Mouse (Mus musculus) spleen, postnatal 36 days (tissue): Measurements from ENCODE around the gene Sardh.

Experiments used
- DNase-seq, 2 experiments: peaks; one replicate each; pipeline ENCODE4 v3.0.0; 2022; ENCODE audit warnings: low spot score in 2 of 2, mixed read lengths in 1 of 2

Gene Sardh

DNA sequence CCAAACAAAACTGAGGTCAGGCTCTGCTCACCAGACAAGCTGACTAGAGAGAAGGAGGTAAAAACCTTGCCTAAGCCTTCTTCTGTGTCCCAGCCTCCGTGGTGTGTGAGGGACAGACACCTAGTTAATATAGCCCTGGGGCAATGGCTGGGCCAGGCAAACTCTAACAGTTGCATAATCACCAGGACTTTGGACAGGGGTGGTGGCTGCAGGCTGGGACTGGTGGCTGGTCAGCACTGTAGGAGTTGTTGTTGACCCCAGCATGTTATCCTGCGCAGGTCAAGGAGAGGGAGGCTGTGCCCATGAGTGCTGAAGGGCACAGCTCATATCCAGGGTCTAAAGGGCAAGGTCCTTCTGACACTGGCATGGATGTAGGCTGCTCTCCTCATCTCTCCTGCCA lies at the start of gene Sardh:
Gene Sardh, minus strand, starts transcription at position 127 of the 400 bp plus-strand sequence.
- no peak for DNase-seq

DNA sequence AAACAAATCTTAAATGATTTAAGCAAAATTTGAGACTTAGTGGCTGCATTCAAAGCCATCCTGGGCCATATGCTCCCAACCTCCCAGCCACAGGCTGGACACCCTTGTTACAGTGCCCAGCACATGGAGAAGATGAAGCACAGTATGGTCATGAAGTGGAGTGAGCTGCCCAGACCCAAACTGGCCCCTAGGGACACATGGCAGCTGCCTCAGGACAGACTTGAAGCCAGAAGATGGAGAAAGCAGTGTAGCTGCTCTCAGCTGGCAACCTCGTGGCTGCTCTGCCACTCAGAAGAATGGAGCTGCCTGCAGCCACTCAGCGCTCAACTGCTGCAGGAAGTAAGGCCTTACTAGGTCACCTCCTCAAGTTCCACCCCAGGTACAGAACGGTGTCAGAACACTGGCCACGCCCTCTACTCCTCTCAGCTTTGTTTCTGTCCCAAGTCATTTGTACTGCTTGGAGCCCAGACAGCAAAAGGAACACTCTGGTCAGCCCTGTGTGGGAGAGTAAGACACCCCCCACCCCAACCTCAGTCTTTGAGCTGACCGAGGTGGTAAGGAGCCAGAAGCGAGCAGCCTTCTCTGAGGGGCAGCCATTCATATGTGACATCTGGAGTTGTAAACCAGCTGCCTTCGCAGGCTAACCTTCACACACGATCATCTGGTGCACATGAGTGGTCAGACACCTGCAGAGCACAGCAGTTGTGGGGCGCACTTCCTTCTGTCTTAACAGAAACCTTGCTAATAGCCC lies 48.7 kb upstream of the Sardh start:
- DNase-seq = peak; percentile 79 to 81

GRCm38 (mm10) chr2:27294777-27295176 lies 46.6 kb upstream of the Sardh start:
- DNase-seq = no peak

DNA sequence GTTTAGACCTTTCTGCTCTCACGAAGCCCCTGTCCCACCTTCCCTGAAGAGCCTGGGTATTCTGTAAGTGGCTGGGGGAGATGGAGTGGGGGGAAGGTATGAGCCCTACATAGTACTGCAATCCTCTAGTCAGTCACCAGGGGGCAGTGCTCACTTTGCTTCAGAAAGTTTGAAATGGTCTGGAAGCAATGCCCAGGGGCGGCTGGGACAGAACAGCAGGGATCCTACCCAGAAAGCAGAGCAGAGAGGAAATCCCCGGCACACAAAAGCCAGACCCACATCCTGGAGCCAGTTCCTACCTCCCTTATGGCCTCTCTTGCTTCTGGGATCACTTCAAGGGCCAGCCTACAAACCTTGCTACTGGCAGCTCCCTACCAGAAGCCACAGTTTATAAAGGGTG lies 40.9 kb upstream of the Sardh start:
- peak; percentile 64 to 76 for DNase-seq

DNA sequence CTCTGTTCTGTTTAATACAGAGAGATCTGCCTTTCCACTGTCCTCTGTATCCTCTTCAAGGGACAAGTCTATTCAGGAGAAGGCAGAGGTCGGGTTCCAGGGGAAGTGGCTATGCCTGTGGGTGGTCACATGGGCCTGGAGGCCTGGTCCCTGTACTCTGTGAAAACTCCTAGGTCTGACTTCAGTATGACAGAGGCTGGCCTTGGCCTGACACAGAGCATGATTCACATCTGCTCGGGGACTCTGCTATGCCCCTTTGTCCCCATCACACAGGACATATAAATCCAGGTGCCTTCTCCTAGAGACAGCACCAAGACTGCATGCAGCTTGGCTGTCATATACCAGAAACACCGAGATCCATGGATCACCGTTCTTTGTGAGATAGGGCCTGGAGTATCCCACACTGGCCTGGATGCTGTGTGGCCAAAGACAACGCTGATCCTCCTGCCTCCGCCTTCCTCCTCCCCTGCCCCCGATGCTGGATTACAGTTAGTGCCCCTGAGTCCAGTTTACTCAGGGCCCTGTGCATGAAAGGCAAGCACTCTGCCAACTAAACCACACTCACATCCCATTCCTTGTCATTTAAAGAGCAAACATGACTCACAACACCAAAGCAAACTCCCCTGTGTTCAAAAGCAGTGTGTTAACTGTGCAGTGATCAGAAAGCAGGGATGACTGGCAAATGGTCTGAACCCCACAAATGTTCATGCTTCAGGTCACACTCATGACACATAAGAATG lies 39.0 kb upstream of the Sardh start:
- DNase-seq = no peak

DNA sequence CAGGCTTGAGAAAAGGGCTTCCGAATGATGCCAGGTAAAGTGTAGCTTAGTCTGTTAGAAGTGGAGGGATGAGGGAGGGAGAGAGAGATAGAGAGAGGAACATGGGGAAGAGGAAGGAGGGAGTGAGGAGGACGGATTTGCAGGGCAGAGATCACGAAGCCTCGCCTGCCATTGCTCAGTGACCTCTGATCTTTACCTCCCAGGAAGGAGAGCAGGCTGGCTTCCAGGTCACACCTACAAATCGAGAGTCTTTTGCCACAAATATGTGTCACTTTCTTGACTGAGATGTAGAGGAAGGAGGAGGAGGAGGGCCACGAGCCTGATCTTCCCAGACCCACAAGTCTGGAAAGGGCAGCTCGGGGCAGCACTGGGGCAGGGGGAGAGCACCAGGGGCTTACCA lies 36.3 kb upstream of the Sardh start:
- no peak for DNase-seq

- no peak for DNase-seq
Observed at GRCm38 (mm10) chr2:27281771-27282170, 33.6 kb upstream of the Sardh start.

DNA sequence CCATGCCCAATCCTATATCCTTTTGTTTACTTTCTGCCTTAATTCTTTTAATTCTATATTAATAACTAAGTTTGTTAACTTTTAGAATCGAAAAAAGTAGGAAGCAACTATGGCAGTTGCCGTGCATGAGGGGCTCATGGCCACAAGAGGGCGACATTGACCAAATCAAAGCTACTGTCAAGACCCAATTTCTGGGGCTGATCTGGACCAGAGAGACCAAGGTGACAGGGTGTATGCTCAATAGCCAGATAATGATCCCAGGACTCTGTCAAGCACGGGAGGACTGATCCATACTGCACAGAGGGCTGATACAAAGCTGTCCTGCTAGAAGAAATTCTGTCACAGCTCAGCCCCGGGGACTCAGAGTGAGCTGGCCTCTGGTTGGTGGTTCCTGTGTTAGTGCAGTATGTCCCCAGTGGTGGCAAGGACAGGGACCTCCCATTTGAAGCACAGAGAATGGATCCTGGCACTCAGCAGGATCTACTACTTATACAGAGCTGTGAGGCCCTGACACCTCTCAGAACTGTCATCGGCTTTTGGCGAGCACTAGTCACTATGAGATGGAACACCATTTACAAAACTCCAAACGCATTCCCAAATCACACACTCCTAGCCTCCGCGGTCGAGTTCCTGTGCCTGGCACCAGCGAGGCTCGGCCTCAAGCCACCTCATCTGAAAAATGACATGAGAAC lies 32.9 kb upstream of the Sardh start:
- peak; percentile 58 for DNase-seq

GRCm38 (mm10) chr2:27278859-27279258 lies 30.7 kb upstream of the Sardh start:
- no peak for DNase-seq

DNA sequence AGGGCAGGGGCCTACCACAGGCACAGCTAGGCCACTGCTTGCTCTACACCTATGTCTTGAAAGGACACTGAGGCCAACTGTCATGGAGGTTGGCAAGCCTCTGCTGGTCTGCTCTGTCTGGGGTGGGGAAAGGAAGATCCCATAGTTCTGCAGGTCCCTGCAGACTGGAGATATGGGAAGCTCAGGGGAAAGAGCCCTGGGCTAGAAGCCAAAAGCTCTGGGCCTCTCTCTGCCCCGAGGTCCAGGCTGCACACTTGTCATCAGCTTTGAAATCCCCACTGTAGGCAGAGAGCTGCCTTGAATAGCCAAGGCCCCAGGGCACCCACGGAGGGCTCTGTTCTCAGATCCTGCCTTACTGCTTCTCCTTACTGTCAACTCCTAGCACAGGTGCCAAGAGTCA lies 20.2 kb upstream of the Sardh start:
- DNase-seq = no peak

GRCm38 (mm10) chr2:27265819-27266218 lies 17.7 kb upstream of the Sardh start:
- no peak for DNase-seq

GRCm38 (mm10) chr2:27262984-27263383 lies 14.8 kb upstream of the Sardh start:
- no peak for DNase-seq

GRCm38 (mm10) chr2:27251434-27251833 lies 3.3 kb upstream of the Sardh start:
- DNase-seq = no peak

- no peak for DNase-seq
Observed at GRCm38 (mm10) chr2:27247487-27247863, 662 bp downstream of the Sardh start.

DNA sequence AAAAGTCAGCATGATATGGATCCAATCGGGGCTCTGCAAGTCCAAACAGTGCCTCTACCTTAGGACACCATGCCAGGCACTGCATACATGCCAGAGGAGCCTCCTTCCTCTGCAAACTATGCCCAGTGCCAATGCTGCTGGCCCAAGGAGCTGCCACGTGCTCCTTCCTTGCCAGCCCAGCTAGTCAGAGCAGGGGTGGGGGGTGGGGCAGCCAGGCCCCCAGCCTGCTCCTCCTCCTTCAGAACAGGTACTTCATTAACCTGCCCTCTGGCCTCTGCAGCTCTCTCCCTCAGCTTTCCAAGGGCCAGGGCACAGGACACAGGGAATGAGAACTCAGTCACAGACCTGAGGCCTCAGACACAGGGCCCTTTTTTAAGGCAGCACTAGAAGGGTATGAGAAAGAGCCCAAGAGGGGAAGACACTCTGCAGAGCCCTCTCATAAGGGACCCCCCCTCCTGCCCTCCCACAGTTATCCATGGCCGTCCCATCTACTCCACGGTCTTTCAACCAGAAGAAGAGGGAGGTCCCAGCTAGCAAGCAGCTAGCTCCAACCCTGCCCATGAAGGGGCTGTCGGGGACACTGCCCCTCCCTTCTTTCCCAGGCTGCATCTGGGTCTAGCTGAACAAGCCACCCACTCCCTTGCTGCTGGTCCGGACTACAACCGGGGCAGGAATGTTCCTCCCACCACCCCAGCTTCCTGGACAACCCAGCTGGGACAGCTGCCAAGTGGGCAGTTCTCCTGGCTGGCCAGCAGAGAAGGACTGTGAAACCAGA lies 1.2 kb downstream of the Sardh start:
- DNase-seq = peak; percentile 40

GRCm38 (mm10) chr2:27245947-27246346 lies 2.2 kb downstream of the Sardh start:
- no peak for DNase-seq

DNA sequence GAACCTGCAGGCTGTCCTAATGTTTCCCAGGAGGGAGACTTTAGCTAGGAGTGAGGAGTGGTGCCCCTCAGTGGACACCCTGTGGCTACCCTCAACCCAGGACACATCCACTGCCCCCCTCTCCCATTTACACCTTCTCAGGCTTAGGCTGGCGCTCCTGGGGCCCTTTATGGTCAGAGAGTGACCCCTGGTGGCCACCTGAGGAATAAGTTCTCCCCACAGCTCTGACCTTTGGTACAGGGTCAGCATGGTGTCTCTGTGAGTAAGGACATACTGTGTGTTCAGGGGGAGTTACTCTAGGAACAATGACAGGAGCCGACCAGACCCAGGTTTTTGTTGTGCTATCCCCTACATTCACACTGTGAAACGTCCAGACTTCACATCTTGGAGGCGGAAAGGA lies 10.8 kb downstream of the Sardh start:
- peak; percentile 48 to 57 for DNase-seq

- peak; percentile 35 to 41 for DNase-seq
Observed at GRCm38 (mm10) chr2:27235729-27236128, 12.4 kb downstream of the Sardh start.

GRCm38 (mm10) chr2:27232376-27232775 lies 15.8 kb downstream of the Sardh start:
- DNase-seq = peak; percentile 71 to 77

GRCm38 (mm10) chr2:27229481-27230105 lies 18.5 kb downstream of the Sardh start:
- no peak for DNase-seq

- no peak for DNase-seq
Observed at GRCm38 (mm10) chr2:27228809-27229480, 19.2 kb downstream of the Sardh start.
